Mouse (Mus musculus): ENCODE measurements around the gene Smpdl3b. TPM values are rescaled to one million over a fixed set of nuclear protein-coding genes. Genes with fewer than 3 reads are reported as not detected.
A peak's percentile ranks its signal among the peaks of the same experiment; 100 is the strongest.
"Not testable (repeated sequence)": the region's sequence is repeated elsewhere in the genome, so short reads cannot be mapped to it uniquely, and the experiment has no call there.

Gene Smpdl3b
- total and polyA plus RNA-seq, 3 experiments, result 2.9 to 24.0 (median 3.6) TPM

GRCm38 (mm10) chr4:132793322-132794004 lies 36.4 kb upstream of the Smpdl3b start:
- H3K27me3 ChIP-seq (replicated peaks); H3K9me3 ChIP-seq (replicated peaks; ENCODE audit: low read length); dilution Hi-C loops (cut with MboI; ENCODE audit: extremely low pct_ligation_motif_present, extremely low pct_unique_long_range_greater_than_20kb, low sequenced_read_pairs); in situ Hi-C loops (cut with MboI; ENCODE audit: low pct_ligation_motif_present, low pct_unique_long_range_greater_than_20kb, low sequenced_read_pairs); DNase-seq (ENCODE audit: extremely low read depth): not testable (repeated sequence)
- Histone ChIP-seq H3K9ac (ENCODE audit: insufficient read depth, low read depth) (0 out of 2 replicates have a peak overlapping the region, but pooled peaks have one; percentile 22), H3K4me3 (replicated peaks in 1 of 3; ENCODE audit: low read depth in 2 of 3, low read length in 2 of 3, poor library complexity in 1 of 3) (peak overlapping the region; percentile 74 to 83 (median 81)), H3K4me2 (ENCODE audit: insufficient read depth, low read depth, poor library complexity, severe bottlenecking) (peak overlapping the region; percentile 87), H3K4me1 (ENCODE audit: control insufficient read depth in 1 of 2, insufficient read depth in 2 of 2) (peaks cover 9 to 34% of the 10 kb centered on the region in 2 experiments), H3K27ac (ENCODE audit: insufficient read depth, low read depth) (peak overlapping the region; percentile 45), H3K36me3 (replicated peaks in 1 of 2; ENCODE audit: control insufficient read depth in 1 of 2, insufficient read depth in 1 of 2, low read length in 1 of 2) (peaks cover 28 to 43% of the 10 kb centered on the region in 2 experiments), H3K79me2 (replicated peaks; ENCODE audit: control insufficient read depth, extremely low read depth, insufficient read depth, poor library complexity, severe bottlenecking) (peaks cover 16% of the 10 kb centered on the region)
- TF ChIP-seq ZNF384 (IDR thresholded peaks at IDR 0.05; ENCODE audit: low read depth, low read length) (peak; percentile 23; the same call in 1 of the 2 replicates), TBP (conservative IDR thresholded peaks at IDR 0.05; ENCODE audit: low read depth, low read length) (0 out of 2 replicates have a peak, but pooled peaks have one; percentile 72)

GRCm38 (mm10) chr4:132789731-132790130 lies 32.7 kb upstream of the Smpdl3b start:
- no peak overlapping the region for H3K4me2 ChIP-seq (ENCODE audit: insufficient read depth, low read depth, poor library complexity, severe bottlenecking)
- no peak overlapping the region for H3K4me3 ChIP-seq (replicated peaks in 1 of 3; ENCODE audit: low read depth in 2 of 3, low read length in 2 of 3, poor library complexity in 1 of 3)
- peaks cover 4% of the 10 kb centered on the region; the same call in 1 of the 2 replicates for H3K79me2 ChIP-seq (replicated peaks; ENCODE audit: control insufficient read depth, extremely low read depth, insufficient read depth, poor library complexity, severe bottlenecking)
- no peak for DNase-seq (ENCODE audit: extremely low read depth)
- no peaks in the 10 kb centered on the region for H3K27me3 ChIP-seq (replicated peaks)
- no peak overlapping the region for H3K9ac ChIP-seq (ENCODE audit: insufficient read depth, low read depth)
- dilution Hi-C loops (cut with MboI; ENCODE audit: extremely low pct_ligation_motif_present, extremely low pct_unique_long_range_greater_than_20kb, low sequenced_read_pairs) (no loop called here), in situ Hi-C loops (cut with MboI; ENCODE audit: low pct_ligation_motif_present, low pct_unique_long_range_greater_than_20kb, low sequenced_read_pairs) (no loop called here)
- no peak overlapping the region for H3K27ac ChIP-seq (ENCODE audit: insufficient read depth, low read depth)
- TF ChIP-seq RAD21 (IDR thresholded peaks at IDR 0.05; ENCODE audit: low read depth, low read length), result peak; percentile 21
- TF ChIP-seq CTCF (conservative IDR thresholded peaks at IDR 0.05 in 1 of 2, IDR thresholded peaks at IDR 0.05 in 1 of 2; ENCODE audit: low read depth in 2 of 2, low read length in 2 of 2), result peak in 1 of 2 experiments; percentile 49; a peak in 2 of 4 replicates
- TF ChIP-seq MAZ (IDR thresholded peaks at IDR 0.05; ENCODE audit: low read depth, low read length), result no peak
- no peak for TF ChIP-seq CHD2 (IDR thresholded peaks at IDR 0.05; ENCODE audit: low read length)
- TF ChIP-seq SMC3 (IDR thresholded peaks at IDR 0.05; ENCODE audit: low read depth, low read length), result peak; percentile 42
- no peak for TF ChIP-seq MXI1 (IDR thresholded peaks at IDR 0.05; ENCODE audit: low read depth, low read length)
- peaks cover 4 to 32% of the 10 kb centered on the region in 2 experiments for H3K4me1 ChIP-seq (ENCODE audit: control insufficient read depth in 1 of 2, insufficient read depth in 2 of 2)
- H3K36me3 ChIP-seq (replicated peaks in 1 of 2; ENCODE audit: control insufficient read depth in 1 of 2, insufficient read depth in 1 of 2, low read length in 1 of 2), result peaks cover 44 to 69% of the 10 kb centered on the region in 2 experiments
- peaks cover 4% of the 10 kb centered on the region for H3K9me3 ChIP-seq (replicated peaks; ENCODE audit: low read length)

DNA sequence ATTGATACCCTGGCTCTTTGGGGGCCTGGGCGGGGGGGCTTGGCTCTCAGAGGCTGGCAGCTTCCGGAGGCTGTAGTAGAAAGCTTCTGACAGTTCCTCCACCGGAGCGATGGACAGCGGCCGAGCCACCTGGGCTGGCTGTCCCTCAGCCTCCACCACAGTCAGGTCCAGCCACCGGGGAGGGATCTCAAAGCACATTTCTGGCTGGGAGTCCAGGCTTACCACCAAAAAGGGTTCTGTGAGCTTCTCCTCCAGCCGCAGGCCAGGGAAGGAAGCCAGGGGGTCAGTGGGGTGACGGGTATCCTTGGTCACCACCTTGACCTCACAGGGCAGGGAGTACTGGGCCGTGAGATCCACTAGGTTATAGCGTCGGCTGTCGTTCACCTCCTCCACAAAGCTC lies 28.2 kb upstream of the Smpdl3b start:
- no peaks in the 10 kb centered on the region for H3K79me2 ChIP-seq (replicated peaks; ENCODE audit: control insufficient read depth, extremely low read depth, insufficient read depth, poor library complexity, severe bottlenecking)
- no peak overlapping the region for H3K4me2 ChIP-seq (ENCODE audit: insufficient read depth, low read depth, poor library complexity, severe bottlenecking)
- H3K4me3 ChIP-seq (replicated peaks in 1 of 3; ENCODE audit: low read depth in 2 of 3, low read length in 2 of 3, poor library complexity in 1 of 3), result no peak overlapping the region
- H3K9me3 ChIP-seq (replicated peaks; ENCODE audit: low read length), result peaks cover 8% of the 10 kb centered on the region
- no peak overlapping the region for H3K9ac ChIP-seq (ENCODE audit: insufficient read depth, low read depth)
- dilution Hi-C loops (cut with MboI; ENCODE audit: extremely low pct_ligation_motif_present, extremely low pct_unique_long_range_greater_than_20kb, low sequenced_read_pairs) (no loop called here), in situ Hi-C loops (cut with MboI; ENCODE audit: low pct_ligation_motif_present, low pct_unique_long_range_greater_than_20kb, low sequenced_read_pairs) (no loop called here)
- TF ChIP-seq MAFK (IDR thresholded peaks at IDR 0.05; ENCODE audit: insufficient replicate concordance, low read length) (no peak), BHLHE40 (IDR thresholded peaks at IDR 0.05; ENCODE audit: low read depth, low read length) (no peak), CHD1 (IDR thresholded peaks at IDR 0.05; ENCODE audit: low read depth, low read length) (no peak), USF2 (conservative IDR thresholded peaks at IDR 0.05; ENCODE audit: low read depth, low read length) (no peak), USF1 (IDR thresholded peaks at IDR 0.05; ENCODE audit: low read depth, low read length) (no peak), KAT2A (IDR thresholded peaks at IDR 0.05; ENCODE audit: insufficient replicate concordance, low read length) (no peak), RCOR1 (conservative IDR thresholded peaks at IDR 0.05; ENCODE audit: low read depth, low read length) (no peak), MYC (IDR thresholded peaks at IDR 0.05; ENCODE audit: low read depth, low read length) (no peak), HCFC1 (IDR thresholded peaks at IDR 0.05; ENCODE audit: low read depth, low read length) (no peak), POLR2AphosphoS2 (IDR thresholded peaks at IDR 0.05; ENCODE audit: low read depth, low read length) (no peak), NELFE (IDR thresholded peaks at IDR 0.05; ENCODE audit: low read depth, low read length) (no peak), TBP (conservative IDR thresholded peaks at IDR 0.05; ENCODE audit: low read depth, low read length) (no peak)
- H3K36me3 ChIP-seq (replicated peaks in 1 of 2; ENCODE audit: control insufficient read depth in 1 of 2, insufficient read depth in 1 of 2, low read length in 1 of 2), result peaks cover 60 to 84% of the 10 kb centered on the region in 2 experiments
- no peaks in the 10 kb centered on the region for H3K27me3 ChIP-seq (replicated peaks)
- no peak for DNase-seq (ENCODE audit: extremely low read depth)
- peaks cover 7 to 37% of the 10 kb centered on the region in 2 experiments; a peak in 3 of 4 replicates for H3K4me1 ChIP-seq (ENCODE audit: control insufficient read depth in 1 of 2, insufficient read depth in 2 of 2)
- H3K27ac ChIP-seq (ENCODE audit: insufficient read depth, low read depth), result no peak overlapping the region

Data from CH12.LX (cell line).